Mouse (Mus musculus) small intestine, adult 2 months (tissue): ENCODE measurements at regions not wholly inside any gene's neighbourhood (a gene's known extent, or its start where the extent isn't known, plus 50 kb on each side); places are given as distances from the start of the nearest gene placed in this dataset.

Experiments
- H3K27ac ChIP-seq: fragments of 200-500 bp; 2 replicates; pipeline ENCODE4 v1.5.1; 2012; ENCODE audit warnings: low read depth, low read length, control low read depth, inconsistent platforms; ENCODE audit not compliant: insufficient read depth
- H3K27me3 ChIP-seq: fragments of 200-500 bp; 2 replicates; pipeline ENCODE4 v1.6.1; 2012; ENCODE audit warnings: mild to moderate bottlenecking, moderate library complexity, low read length, inconsistent platforms; ENCODE audit not compliant: control insufficient read depth, insufficient read depth
- H3K36me3 ChIP-seq: fragments of 200-500 bp; 2 replicates; pipeline ENCODE4 v1.6.1; 2012; ENCODE audit warnings: mild to moderate bottlenecking, low read length, control low read depth, inconsistent platforms; ENCODE audit not compliant: control insufficient read depth, insufficient read depth
- H3K4me1 ChIP-seq: fragments of 200-500 bp; 2 replicates; pipeline ENCODE4 v1.6.1; 2012; ENCODE audit warnings: low read length, inconsistent platforms, mixed read lengths; ENCODE audit not compliant: control insufficient read depth, insufficient read depth, insufficient read length
- H3K4me3 ChIP-seq: fragments of 200-500 bp; 2 replicates; pipeline ENCODE4 v1.5.1; 2012; ENCODE audit warnings: low read depth, mild to moderate bottlenecking, control low read depth, inconsistent platforms, low read length, moderate library complexity
- CTCF ChIP-seq: fragments of 200-500 bp; IDR thresholded peaks from 2 replicates; pipeline ENCODE4 v1.5.1; 2012; ENCODE audit warnings: low read depth, mild to moderate bottlenecking, control low read depth, inconsistent platforms, low read length, moderate library complexity, mixed read lengths; ENCODE audit not compliant: insufficient replicate concordance, insufficient read length; ENCODE audit errors: extremely low read depth
- POLR2A ChIP-seq: fragments of 200-500 bp; IDR thresholded peaks from 2 replicates; pipeline ENCODE4 v1.6.1; 2012; ENCODE audit warnings: low read depth, mild to moderate bottlenecking, control low read depth, inconsistent platforms, low read length, moderate library complexity
- WGBS: fragments of 180-500 bp; shearing (Covaris S2); methylation state at CpG from one replicate; pipeline ENCODE4 v1.1.7; 2018; 5-methylcytosine and 5-hydroxymethylcytosine counted together

GRCm38 (mm10) chr6:51757131-51757530 lies 233.4 kb downstream of the Snx10 start:
- no peak overlapping the region for H3K27ac ChIP-seq
- no peaks in the 10 kb centered on the region for H3K4me1 ChIP-seq
- no peak for TF ChIP-seq CTCF
- TF ChIP-seq POLR2A, result no peak
- 69% methylated on average over 3 of the region's 3 CpGs for WGBS
- H3K4me3 ChIP-seq, result no peak overlapping the region
- no peaks in the 10 kb centered on the region for H3K27me3 ChIP-seq
- no peaks in the 10 kb centered on the region for H3K36me3 ChIP-seq

DNA sequence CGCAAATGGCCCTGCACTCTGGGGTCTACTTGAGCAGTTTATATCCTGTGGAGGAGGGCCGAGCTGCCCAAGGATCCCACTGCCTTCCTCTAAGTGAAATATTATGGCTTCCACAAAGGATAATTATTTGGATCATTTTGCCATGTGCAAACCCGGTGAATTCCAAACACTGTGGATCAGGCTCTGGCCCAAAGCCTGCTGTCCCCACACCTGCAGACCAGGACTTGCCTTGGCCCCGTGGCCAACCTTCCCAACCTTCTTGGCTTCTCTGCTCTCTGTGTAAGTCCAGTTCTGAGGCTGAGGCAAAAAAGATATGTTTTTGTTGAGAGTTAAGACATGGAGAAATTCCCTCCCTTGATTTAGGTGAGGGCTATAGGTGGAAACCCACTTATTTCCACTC lies 234.0 kb downstream of the Snx10 start:
- no peak overlapping the region for H3K27ac ChIP-seq
- H3K36me3 ChIP-seq, result no peaks in the 10 kb centered on the region
- H3K4me1 ChIP-seq, result no peaks in the 10 kb centered on the region
- TF ChIP-seq POLR2A (no peak), CTCF (no peak)
- H3K27me3 ChIP-seq, result no peaks in the 10 kb centered on the region
- 84% methylated on average over 4 of the region's 4 CpGs for WGBS
- H3K4me3 ChIP-seq, result no peak overlapping the region

GRCm38 (mm10) chr6:51758781-51759180 lies 235.1 kb downstream of the Snx10 start:
- no peak for TF ChIP-seq CTCF
- TF ChIP-seq POLR2A, result no peak
- Histone ChIP-seq H3K4me1 (no peaks in the 10 kb centered on the region), H3K36me3 (no peaks in the 10 kb centered on the region), H3K4me3 (no peak overlapping the region), H3K27me3 (no peaks in the 10 kb centered on the region), H3K27ac (no peak overlapping the region)
- 81% methylated on average over 3 of the region's 3 CpGs for WGBS

DNA sequence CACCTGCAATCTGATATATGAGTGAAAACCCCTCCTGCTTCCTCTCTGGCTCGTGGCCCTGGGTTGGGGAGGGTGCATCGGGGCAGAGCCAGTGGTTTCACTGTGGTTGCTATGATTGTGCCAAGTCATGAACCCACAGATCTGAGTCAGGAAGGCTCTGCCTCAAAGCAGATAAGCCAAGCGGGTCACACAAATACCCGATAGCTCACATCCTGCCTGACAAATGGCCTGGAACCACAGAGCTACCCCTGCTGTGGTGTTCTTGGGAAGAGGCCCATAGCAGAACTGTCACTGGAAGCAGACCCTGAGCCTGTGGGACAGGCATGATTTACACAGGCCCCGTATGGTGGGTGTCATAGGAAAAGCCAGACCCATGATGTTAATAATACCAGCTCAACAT lies 236.7 kb downstream of the Snx10 start:
- no peaks in the 10 kb centered on the region for H3K36me3 ChIP-seq
- 68% methylated on average over 5 of the region's 5 CpGs for WGBS
- no peak for TF ChIP-seq POLR2A
- no peak for TF ChIP-seq CTCF
- H3K4me3 ChIP-seq, result no peak overlapping the region
- no peaks in the 10 kb centered on the region for H3K4me1 ChIP-seq
- no peaks in the 10 kb centered on the region for H3K27me3 ChIP-seq
- H3K27ac ChIP-seq, result no peak overlapping the region

DNA sequence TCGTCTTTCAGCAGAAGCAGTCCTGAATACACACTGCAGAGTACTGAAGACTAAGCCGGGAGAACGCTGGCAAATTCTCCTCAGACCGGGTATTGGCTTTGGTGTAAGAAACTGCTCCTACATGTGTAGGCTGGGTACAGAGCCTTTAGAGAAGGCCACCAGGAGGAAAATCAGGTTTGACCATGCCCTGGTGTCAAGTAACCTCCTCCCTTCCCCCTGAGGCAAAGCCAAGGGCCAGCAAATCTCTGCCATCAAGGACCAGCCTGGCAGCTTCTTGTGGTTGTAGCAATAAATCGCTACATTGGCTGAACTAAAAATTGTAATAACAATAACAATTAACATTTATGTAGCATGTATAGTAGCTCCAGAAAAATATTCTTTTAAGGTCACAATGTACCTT lies 237.8 kb downstream of the Snx10 start:
- TF ChIP-seq POLR2A (no peak), CTCF (no peak)
- Histone ChIP-seq H3K27ac (no peak overlapping the region), H3K4me3 (no peak overlapping the region), H3K27me3 (no peaks in the 10 kb centered on the region), H3K36me3 (no peaks in the 10 kb centered on the region), H3K4me1 (no peaks in the 10 kb centered on the region)
- WGBS, result 79% methylated on average over 5 of the region's 5 CpGs

DNA sequence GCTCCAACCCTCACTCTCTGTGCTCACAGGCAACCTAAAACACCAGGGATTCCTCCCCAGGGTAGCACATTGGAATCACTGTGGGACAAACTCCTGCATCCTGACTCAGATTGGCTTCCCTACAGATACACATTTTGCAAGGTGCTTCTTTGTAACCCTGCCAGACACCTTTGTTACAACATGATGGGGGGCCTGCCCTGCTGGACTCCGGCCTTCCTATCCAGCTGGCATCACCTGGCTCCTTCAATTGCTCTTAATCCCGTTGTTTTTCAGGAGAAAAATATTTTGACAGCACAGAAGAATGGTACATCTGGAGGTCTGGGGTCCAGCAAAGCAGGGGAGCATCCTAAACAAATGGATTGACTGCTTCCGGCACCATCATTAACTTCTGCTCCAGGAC lies 242.8 kb downstream of the Snx10 start:
- TF ChIP-seq CTCF (no peak), POLR2A (no peak)
- Histone ChIP-seq H3K27me3 (no peaks in the 10 kb centered on the region; the same call in 1 of the 2 replicates), H3K27ac (no peak overlapping the region), H3K4me1 (no peaks in the 10 kb centered on the region), H3K4me3 (no peak overlapping the region), H3K36me3 (no peaks in the 10 kb centered on the region)
- 59% methylated on average over 3 of the region's 3 CpGs for WGBS

DNA sequence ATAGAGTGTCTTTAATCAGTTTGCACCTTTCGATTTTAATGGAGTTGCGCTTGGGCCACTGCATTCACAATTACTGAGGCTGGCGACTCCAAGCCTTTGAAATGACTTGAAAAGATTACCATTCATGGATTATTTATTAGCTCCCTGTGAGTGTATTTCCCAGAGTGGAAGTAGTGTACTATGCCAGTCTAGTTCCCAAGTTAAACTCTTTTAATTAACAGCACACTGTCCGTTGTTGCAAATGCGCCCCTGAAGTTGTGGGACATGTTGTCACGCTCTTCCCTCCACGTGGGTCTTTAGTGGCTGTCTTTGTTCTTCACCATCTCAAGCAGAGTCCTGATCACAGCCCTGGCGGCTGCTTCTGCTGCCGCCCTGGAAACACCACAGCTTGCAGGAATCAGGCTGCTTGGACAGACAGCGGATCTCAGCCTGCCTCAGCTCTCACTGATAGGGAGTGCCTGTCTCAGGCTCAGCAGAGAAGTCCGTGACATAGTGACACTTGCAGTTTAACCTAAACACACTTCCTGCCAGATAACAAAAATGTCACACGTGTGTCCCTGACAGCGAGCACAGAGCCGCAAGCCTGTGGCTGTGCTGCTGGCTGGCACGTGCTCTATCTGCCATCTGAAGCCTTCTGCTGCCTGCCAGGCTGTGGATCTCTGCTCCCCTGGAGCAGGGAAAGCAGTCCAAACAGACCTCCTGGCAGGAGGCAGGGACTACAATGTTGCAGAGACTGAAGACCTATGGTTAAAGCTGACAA lies 244.1 kb downstream of the Snx10 start:
- H3K4me3 ChIP-seq, result no peak overlapping the region
- H3K27me3 ChIP-seq, result no peaks in the 10 kb centered on the region; the same call in 1 of the 2 replicates
- no peaks in the 10 kb centered on the region for H3K4me1 ChIP-seq
- H3K36me3 ChIP-seq, result no peaks in the 10 kb centered on the region
- no peak overlapping the region for H3K27ac ChIP-seq
- WGBS, result 24% methylated on average over 15 of the region's 15 CpGs
- TF ChIP-seq POLR2A (no peak), CTCF (no peak)

DNA sequence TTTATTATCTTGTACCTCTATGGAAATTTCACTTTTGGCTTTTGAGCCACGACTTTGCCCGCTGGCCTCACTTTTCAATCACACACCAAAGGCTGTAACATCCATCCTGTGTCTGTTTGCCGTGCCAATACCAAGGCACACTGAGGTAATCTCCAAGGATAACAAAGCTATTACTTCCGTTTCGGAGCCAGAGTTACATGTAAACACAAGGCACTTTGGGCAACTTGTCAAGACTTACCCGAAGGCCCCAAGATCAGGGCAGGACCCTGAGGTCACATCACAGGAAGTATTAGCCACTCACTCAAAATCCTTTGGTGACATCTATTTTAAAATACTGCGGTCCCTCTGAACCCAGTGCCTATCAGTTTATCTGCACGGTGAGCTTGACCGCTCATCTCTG lies 241.3 kb downstream of the Skap2 start:
- 64% methylated on average over 9 of the region's 9 CpGs for WGBS
- no peak overlapping the region for H3K4me3 ChIP-seq
- H3K4me1 ChIP-seq, result no peaks in the 10 kb centered on the region

More for the DNA sequence above, 241.3 kb downstream of the Skap2 start:
- no peak overlapping the region for H3K27ac ChIP-seq
- TF ChIP-seq CTCF (no peak), POLR2A (no peak)
- H3K27me3 ChIP-seq, result no peaks in the 10 kb centered on the region; the same call in 1 of the 2 replicates
- no peaks in the 10 kb centered on the region for H3K36me3 ChIP-seq
